Comparison of ENCODE assay signal across 7 mouse cellular contexts in genomic region chr19:16132865-16133720, GRCm38 (mm10). TPM values are rescaled to one million over a fixed set of nuclear protein-coding genes. Genes with fewer than 3 reads are reported as not detected.
A peak's percentile ranks its signal among the peaks of the same experiment; 100 is the strongest.
DNase-seq lines count a peak whose midpoint lies in the region; ATAC-seq lines count a peak whose summit lies in the region.

No protein-coding gene starts in this region.

- peak; percentile 49 for DNase-seq in adrenal gland, adult 8-10 months
- peak; percentile 54 for DNase-seq in embryo, embryonic 11.5 days (ENCODE audit: low read depth, low spot score)
- DNase-seq in kidney, adult 18-20 months = peak; percentile 74
- peak; percentile 89 for DNase-seq in midbrain, embryonic 14.5 days
- DNase-seq in spleen, adult 18-20 months = peak; percentile 50 to 64

- WGBS in limb, embryonic 13.5 days = 0% methylated on average over 98 of the region's 139 CpGs
- WGBS in midbrain, embryonic 14.5 days = under 1% methylated on average over 112 of the region's 139 CpGs

- H3K9ac ChIP-seq in limb, embryonic 13.5 days = peak overlapping the region; percentile 98
- H3K9ac ChIP-seq in midbrain, embryonic 14.5 days (replicated peaks; ENCODE audit: low read length) = peak overlapping the region; percentile 98

- H3K27me3 ChIP-seq in limb, embryonic 13.5 days = no peaks in the 10 kb centered on the region
- no peaks in the 10 kb centered on the region for H3K27me3 ChIP-seq in midbrain, embryonic 14.5 days (ENCODE audit: control insufficient read depth, insufficient read depth, low read length)

- H3K4me1 ChIP-seq in limb, embryonic 13.5 days = peaks cover 37% of the 10 kb centered on the region
- peaks cover 30% of the 10 kb centered on the region for H3K4me1 ChIP-seq in midbrain, embryonic 14.5 days (ENCODE audit: control insufficient read depth, insufficient read depth, low read length)

- no peaks in the 10 kb centered on the region for H3K9me3 ChIP-seq in limb, embryonic 13.5 days
- H3K9me3 ChIP-seq in midbrain, embryonic 14.5 days (ENCODE audit: control insufficient read depth, low read length) = no peaks in the 10 kb centered on the region

- peak overlapping the region; percentile 98 for H3K27ac ChIP-seq in limb, embryonic 13.5 days
- H3K27ac ChIP-seq in midbrain, embryonic 14.5 days (replicated peaks; ENCODE audit: low read depth, low read length) = peak overlapping the region; percentile 99

- peak overlapping the region; percentile 93 for H3K4me3 ChIP-seq in limb, embryonic 13.5 days
- H3K4me3 ChIP-seq in midbrain, embryonic 14.5 days (replicated peaks; ENCODE audit: low read depth, low read length) = peak overlapping the region; percentile 86

- H3K36me3 ChIP-seq in limb, embryonic 13.5 days = no peaks in the 10 kb centered on the region
- no peaks in the 10 kb centered on the region for H3K36me3 ChIP-seq in midbrain, embryonic 14.5 days (ENCODE audit: control insufficient read depth, insufficient read depth, low read length)

- peak; percentile 18 for ATAC-seq in granulocyte monocyte progenitor cell, adult 5-6 weeks (replicated peaks; ENCODE audit: poor library complexity, severe bottlenecking)
- peak; percentile 57 for ATAC-seq in limb, embryonic 13.5 days (ENCODE audit: low FRiP score, low read depth)
- ATAC-seq in midbrain, embryonic 14.5 days (ENCODE audit: low FRiP score, low TSS enrichment) = peak; percentile 65

- H3K4me2 ChIP-seq in limb, embryonic 13.5 days (replicated peaks) = peak overlapping the region; percentile 81
- H3K4me2 ChIP-seq in midbrain, embryonic 14.5 days (ENCODE audit: low read length) = peak overlapping the region; percentile 84

RNA-seq across cellular contexts. Expression of gene Gnaq, which starts 0.5 kb away (rescaled TPM):
- 10 to 100 TPM; 50.3 to 63.4 (median 58.1) TPM for total RNA-seq in adrenal gland, adult 8-10 months (2022)
- 21.2 and 28.6 TPM in 2 replicates for total RNA-seq in granulocyte monocyte progenitor cell, adult 5-6 weeks (2014; fragmentation: Nextera tagmentation)
- 12.3 and 16.3 TPM in 2 replicates for total RNA-seq in granulocyte monocyte progenitor cell, adult 5-6 weeks (2017)
- polyA plus RNA-seq in limb, embryonic 13.5 days (2015; fragmentation: Nextera tagmentation; extraction: Ambion mirVana) = 30.3 and 31.9 TPM in 2 replicates
- polyA plus RNA-seq in midbrain, embryonic 14.5 days (2014; fragmentation: Nextera tagmentation; extraction: Ambion mirVana) = 52.7 and 86.7 TPM in 2 replicates

Comparison
In these comparisons a context has a peak if more than half of its experiments do, and no peak if none do; other contexts are left out.
1. Peak in every context shown above with its lines: DNase-seq, ATAC-seq, H3K4me3 ChIP-seq and H3K27ac ChIP-seq.